Mouse (Mus musculus) common myeloid progenitor, adult 5-6 weeks (primary cell): ENCODE data around the gene Msantd2. TPM values are rescaled to one million over a fixed set of nuclear protein-coding genes. Genes with fewer than 3 reads are reported as not detected.

Experiments
- ATAC-seq: replicated peaks from 2 replicates; pipeline ENCODE4 v1.8.0; 2016; ENCODE audit warnings: low read depth, mild to moderate bottlenecking, moderate TSS enrichment, inconsistent platforms; ENCODE audit not compliant: poor library complexity, severe bottlenecking
- total RNA-seq: library from RNA; stranded (forward); fragments of 200-1000, 187-1606 nt; gene quantifications from 2 replicates; pipeline ENCODE4 v1.2.3, GENCODE M21; 2017

Gene Msantd2
- total RNA-seq, 1 experiment from 2014 or later = 37.0 TPM

- ATAC-seq = no peak
Observed at GRCm38 (mm10) chr9:37500201-37500600, 11.1 kb downstream of the Msantd2 start.

- ATAC-seq = no peak
Observed at GRCm38 (mm10) chr9:37501170-37501569, 12.1 kb downstream of the Msantd2 start.

GRCm38 (mm10) chr9:37504348-37504747 lies 15.2 kb downstream of the Msantd2 start:
- no peak for ATAC-seq

- no peak for ATAC-seq
Observed at GRCm38 (mm10) chr9:37506023-37506422, 16.9 kb downstream of the Msantd2 start.

GRCm38 (mm10) chr9:37512097-37512496 lies 23.0 kb downstream of the Msantd2 start:
- peak; percentile 71 for ATAC-seq

- no peak for ATAC-seq
Observed at GRCm38 (mm10) chr9:37514456-37514855, 25.3 kb downstream of the Msantd2 start.

- peak; percentile 98 for ATAC-seq
Observed at GRCm38 (mm10) chr9:37517467-37517866, 28.3 kb downstream of the Msantd2 start.

- ATAC-seq = no peak
Observed at GRCm38 (mm10) chr9:37518991-37519390, 29.9 kb downstream of the Msantd2 start.

GRCm38 (mm10) chr9:37519995-37520394 lies 30.9 kb downstream of the Msantd2 start:
- no peak for ATAC-seq

- ATAC-seq = no peak
Observed at GRCm38 (mm10) chr9:37525461-37525860, 36.3 kb downstream of the Msantd2 start.

- ATAC-seq = peak; percentile 30
Observed at GRCm38 (mm10) chr9:37526443-37527395, 37.6 kb downstream of the Msantd2 start.

GRCm38 (mm10) chr9:37527396-37528224 lies 38.5 kb downstream of the Msantd2 start, which contains the start of gene Esam:
Gene Esam, plus strand, starts transcription at chr9:37528078.
- ATAC-seq = peak; percentile 23; the same call in 1 of the 2 replicates

- ATAC-seq = no peak
Observed at GRCm38 (mm10) chr9:37528225-37528970, 39.3 kb downstream of the Msantd2 start.

GRCm38 (mm10) chr9:37530031-37530887 lies 41.1 kb downstream of the Msantd2 start:
- ATAC-seq = peak; percentile 71

- peak; percentile 53 for ATAC-seq
Observed at GRCm38 (mm10) chr9:37530888-37531705, 42.0 kb downstream of the Msantd2 start.

GRCm38 (mm10) chr9:37536851-37537250 lies 47.7 kb downstream of the Msantd2 start:
- no peak for ATAC-seq

- no peak for ATAC-seq
Observed at GRCm38 (mm10) chr9:37537658-37538250, 48.6 kb downstream of the Msantd2 start.
